Mouse (Mus musculus): ENCODE data around the gene Ctnnbip1. TPM values are rescaled to one million over a fixed set of nuclear protein-coding genes. Genes with fewer than 3 reads are reported as not detected.

Ctnnbip1 gene
- polyA plus RNA-seq, 1 experiment from 2014 or later = 83.3 TPM

- WGBS = 78% methylated on average over 4 of the region's 4 CpGs
- Histone ChIP-seq H3K27ac (no peak overlapping the region), H3K9me3 (no peaks in the 10 kb centered on the region), H3K36me3 (no peaks in the 10 kb centered on the region), H3K4me1 (peaks cover 28% of the 10 kb centered on the region), H3K9ac (no peak overlapping the region), H3K4me3 (no peak overlapping the region), H3K27me3 (no peaks in the 10 kb centered on the region), H3K4me2 (replicated peaks) (no peak overlapping the region)
- no peak for ATAC-seq (ENCODE audit: insufficient number of reproducible peaks, insufficient read depth, low FRiP score, low TSS enrichment)
These were observed 7.1 kb downstream of the Ctnnbip1 start for GRCm38 (mm10) chr4:149525170-149525569.

- no peaks in the 10 kb centered on the region for H3K36me3 ChIP-seq
- peaks cover 28% of the 10 kb centered on the region for H3K4me1 ChIP-seq
- H3K27ac ChIP-seq = no peak overlapping the region
- no peak overlapping the region for H3K4me3 ChIP-seq
- no peak overlapping the region for H3K9ac ChIP-seq
- 75% methylated on average over 6 of the region's 6 CpGs for WGBS
- no peaks in the 10 kb centered on the region for H3K9me3 ChIP-seq
- H3K27me3 ChIP-seq = no peaks in the 10 kb centered on the region
- no peak for ATAC-seq (ENCODE audit: insufficient number of reproducible peaks, insufficient read depth, low FRiP score, low TSS enrichment)
- no peak overlapping the region for H3K4me2 ChIP-seq (replicated peaks)
These were observed 7.8 kb downstream of the Ctnnbip1 start for GRCm38 (mm10) chr4:149525811-149526210.

GRCm38 (mm10) chr4:149526330-149526729 is 8.3 kb downstream of the Ctnnbip1 start:
- WGBS = 44% methylated on average over 7 of the region's 7 CpGs
- no peak overlapping the region for H3K27ac ChIP-seq
- no peak overlapping the region for H3K4me3 ChIP-seq
- H3K4me2 ChIP-seq (replicated peaks) = no peak overlapping the region
- peaks cover 28% of the 10 kb centered on the region for H3K4me1 ChIP-seq
- H3K27me3 ChIP-seq = no peaks in the 10 kb centered on the region
- no peaks in the 10 kb centered on the region for H3K9me3 ChIP-seq
- no peak for ATAC-seq (ENCODE audit: insufficient number of reproducible peaks, insufficient read depth, low FRiP score, low TSS enrichment)
- no peak overlapping the region for H3K9ac ChIP-seq
- H3K36me3 ChIP-seq = no peaks in the 10 kb centered on the region

- Histone ChIP-seq H3K9me3 (no peaks in the 10 kb centered on the region), H3K36me3 (no peaks in the 10 kb centered on the region), H3K4me2 (replicated peaks) (no peak overlapping the region), H3K4me3 (no peak overlapping the region), H3K9ac (no peak overlapping the region), H3K4me1 (peaks cover 26% of the 10 kb centered on the region), H3K27me3 (no peaks in the 10 kb centered on the region), H3K27ac (0 out of 2 replicates have a peak overlapping the region, but pooled peaks have one; percentile 3)
- WGBS = 77% methylated on average over 15 of the region's 15 CpGs
- ATAC-seq (ENCODE audit: insufficient number of reproducible peaks, insufficient read depth, low FRiP score, low TSS enrichment) = no peak
These were observed 9.8 kb downstream of the Ctnnbip1 start for GRCm38 (mm10) chr4:149527621-149528354.

GRCm38 (mm10) chr4:149529691-149530090 is 11.7 kb downstream of the Ctnnbip1 start:
- no peaks in the 10 kb centered on the region for H3K9me3 ChIP-seq
- no peak overlapping the region for H3K27ac ChIP-seq
- no peak overlapping the region for H3K4me2 ChIP-seq (replicated peaks)
- no peak overlapping the region for H3K4me3 ChIP-seq
- H3K36me3 ChIP-seq = no peaks in the 10 kb centered on the region
- no peak for ATAC-seq (ENCODE audit: insufficient number of reproducible peaks, insufficient read depth, low FRiP score, low TSS enrichment)
- H3K9ac ChIP-seq = no peak overlapping the region
- 44% methylated on average over 6 of the region's 6 CpGs for WGBS
- H3K4me1 ChIP-seq = peaks cover 24% of the 10 kb centered on the region
- H3K27me3 ChIP-seq = no peaks in the 10 kb centered on the region

GRCm38 (mm10) chr4:149539441-149539840 is 21.4 kb downstream of the Ctnnbip1 start:
- no peaks in the 10 kb centered on the region; the same call in 1 of the 2 replicates for H3K36me3 ChIP-seq
- 89% methylated on average over 8 of the region's 8 CpGs for WGBS
- H3K4me3 ChIP-seq = no peak overlapping the region
- H3K9ac ChIP-seq = no peak overlapping the region
- ATAC-seq (ENCODE audit: insufficient number of reproducible peaks, insufficient read depth, low FRiP score, low TSS enrichment) = peak; percentile 12; the same call in 1 of the 2 replicates
- no peak overlapping the region for H3K4me2 ChIP-seq (replicated peaks)
- H3K9me3 ChIP-seq = no peaks in the 10 kb centered on the region
- H3K4me1 ChIP-seq = 0 out of 2 replicates have a peak, but pooled peaks cover 6% of the 10 kb centered on the region
- H3K27ac ChIP-seq = no peak overlapping the region
- H3K27me3 ChIP-seq = no peaks in the 10 kb centered on the region

GRCm38 (mm10) chr4:149541935-149542334 is 23.9 kb downstream of the Ctnnbip1 start:
- H3K9me3 ChIP-seq = no peaks in the 10 kb centered on the region
- no peaks in the 10 kb centered on the region for H3K27me3 ChIP-seq
- peaks cover 23% of the 10 kb centered on the region for H3K36me3 ChIP-seq
- H3K4me3 ChIP-seq = no peak overlapping the region
- ATAC-seq (ENCODE audit: insufficient number of reproducible peaks, insufficient read depth, low FRiP score, low TSS enrichment) = no peak
- 49% methylated on average over 5 of the region's 5 CpGs for WGBS
- H3K4me1 ChIP-seq = 0 out of 2 replicates have a peak, but pooled peaks cover 6% of the 10 kb centered on the region
- no peak overlapping the region for H3K27ac ChIP-seq
- no peak overlapping the region for H3K4me2 ChIP-seq (replicated peaks)
- no peak overlapping the region for H3K9ac ChIP-seq

- H3K4me1 ChIP-seq = 0 out of 2 replicates have a peak, but pooled peaks cover 6% of the 10 kb centered on the region
- ATAC-seq (ENCODE audit: insufficient number of reproducible peaks, insufficient read depth, low FRiP score, low TSS enrichment) = no peak
- peaks cover 26% of the 10 kb centered on the region for H3K36me3 ChIP-seq
- H3K9ac ChIP-seq = no peak overlapping the region
- H3K4me2 ChIP-seq (replicated peaks) = no peak overlapping the region
- H3K27me3 ChIP-seq = no peaks in the 10 kb centered on the region
- H3K9me3 ChIP-seq = no peaks in the 10 kb centered on the region
- no peak overlapping the region for H3K27ac ChIP-seq
- no peak overlapping the region for H3K4me3 ChIP-seq
- 80% methylated on average over 12 of the region's 12 CpGs for WGBS
These were observed 24.4 kb downstream of the Ctnnbip1 start for GRCm38 (mm10) chr4:149542431-149542830.

GRCm38 (mm10) chr4:149542927-149543553 is 25.0 kb downstream of the Ctnnbip1 start:
- Histone ChIP-seq H3K9ac (no peak overlapping the region), H3K9me3 (no peaks in the 10 kb centered on the region), H3K27ac (no peak overlapping the region), H3K4me3 (no peak overlapping the region), H3K4me1 (0 out of 2 replicates have a peak, but pooled peaks cover 4% of the 10 kb centered on the region), H3K4me2 (replicated peaks) (no peak overlapping the region), H3K27me3 (no peaks in the 10 kb centered on the region), H3K36me3 (peaks cover 32% of the 10 kb centered on the region)
- no peak for ATAC-seq (ENCODE audit: insufficient number of reproducible peaks, insufficient read depth, low FRiP score, low TSS enrichment)
- WGBS = 44% methylated on average over 10 of the region's 10 CpGs

GRCm38 (mm10) chr4:149544892-149545291 is 26.9 kb downstream of the Ctnnbip1 start:
- Histone ChIP-seq H3K4me2 (replicated peaks) (no peak overlapping the region), H3K36me3 (peaks cover 36% of the 10 kb centered on the region), H3K27me3 (no peaks in the 10 kb centered on the region), H3K4me1 (0 out of 2 replicates have a peak, but pooled peaks cover 4% of the 10 kb centered on the region), H3K9me3 (no peaks in the 10 kb centered on the region), H3K9ac (no peak overlapping the region), H3K27ac (0 out of 2 replicates have a peak overlapping the region, but pooled peaks have one; percentile 1), H3K4me3 (no peak overlapping the region)
- ATAC-seq (ENCODE audit: insufficient number of reproducible peaks, insufficient read depth, low FRiP score, low TSS enrichment) = no peak
- 79% methylated on average over 8 of the region's 8 CpGs for WGBS

GRCm38 (mm10) chr4:149546797-149547444 is 28.9 kb downstream of the Ctnnbip1 start:
- no peaks in the 10 kb centered on the region for H3K27me3 ChIP-seq
- peaks cover 36% of the 10 kb centered on the region for H3K36me3 ChIP-seq
- H3K4me2 ChIP-seq (replicated peaks) = no peak overlapping the region
- no peaks in the 10 kb centered on the region for H3K9me3 ChIP-seq
- no peaks in the 10 kb centered on the region for H3K4me1 ChIP-seq
- H3K27ac ChIP-seq = peak overlapping the region; percentile 2; the same call in 1 of the 2 replicates
- no peak overlapping the region for H3K4me3 ChIP-seq
- ATAC-seq (ENCODE audit: insufficient number of reproducible peaks, insufficient read depth, low FRiP score, low TSS enrichment) = no peak
- no peak overlapping the region for H3K9ac ChIP-seq
- 79% methylated on average over 9 of the region's 9 CpGs for WGBS
